Mouse (Mus musculus) induced T-regulatory cell, adult 2 months (primary cell): ENCODE results near the gene Slc9a4.
"Not testable (repeated sequence)": the region's sequence is repeated elsewhere in the genome, so short reads cannot be mapped to it uniquely, and the experiment has no call there.

Experiments
- DNase-seq: peaks from one replicate; pipeline ENCODE4 v3.0.0-alpha.2; 2012; ENCODE audit warnings: low read depth

Slc9a4 gene

GRCm38 (mm10) chr1:40650803-40651497 is 71.1 kb downstream of the Slc9a4 start:
- no peak for DNase-seq

- no peak for DNase-seq
These were observed 77.2 kb downstream of the Slc9a4 start for GRCm38 (mm10) chr1:40657035-40657434.

- peak; percentile 71 for DNase-seq
These were observed 78.2 kb downstream of the Slc9a4 start for GRCm38 (mm10) chr1:40657978-40658496.

- DNase-seq, result no peak
These were observed 79.1 kb downstream of the Slc9a4 start for GRCm38 (mm10) chr1:40659017-40659416.

- no peak for DNase-seq
These were observed 79.6 kb downstream of the Slc9a4 start for GRCm38 (mm10) chr1:40659496-40659895.

- no peak for DNase-seq
These were observed 81.0 kb downstream of the Slc9a4 start for GRCm38 (mm10) chr1:40660838-40661237.

- no peak for DNase-seq
These were observed 85.8 kb downstream of the Slc9a4 start for GRCm38 (mm10) chr1:40665401-40666370.

GRCm38 (mm10) chr1:40667442-40667841 is 87.6 kb downstream of the Slc9a4 start:
- not testable (repeated sequence) for DNase-seq

- DNase-seq, result no peak
These were observed 90.1 kb downstream of the Slc9a4 start for GRCm38 (mm10) chr1:40670025-40670424.

- DNase-seq, result no peak
These were observed 91.6 kb downstream of the Slc9a4 start for GRCm38 (mm10) chr1:40671490-40671889.

- no peak for DNase-seq
These were observed 97.4 kb downstream of the Slc9a4 start for GRCm38 (mm10) chr1:40677306-40677705.
